Comparison of ENCODE assay signal across 9 mouse cellular contexts in genomic region chr10:111834925-111835823, GRCm38 (mm10).
DNase-seq lines count a peak whose midpoint lies in the region; ATAC-seq lines count a peak whose summit lies in the region.
"Had no signal": no experiment of that assay in that cellular context is flagged by ENCODE, and none has a peak within 500 bp of the region (broad histone marks: within the 10 kb centered on the region; RNA-seq: fewer than 3 reads in every experiment).

No protein-coding gene starts in this region.

- ATAC-seq in midbrain, embryonic 13.5 days: no peak
- peak; percentile 75 for ATAC-seq in liver, embryonic 12.5 days

- H3K27ac ChIP-seq in midbrain, embryonic 10.5 days (replicated peaks): no peak overlapping the region
- no peak overlapping the region for H3K27ac ChIP-seq in midbrain, embryonic 13.5 days
- H3K27ac ChIP-seq in liver, embryonic 12.5 days: peak overlapping the region; percentile 49; the same call in 1 of the 2 replicates
- H3K27ac ChIP-seq: kidney, postnatal 0 days; neural tube, embryonic 13.5 days had no signal

- H3K4me2 ChIP-seq in midbrain, embryonic 13.5 days (replicated peaks): no peak overlapping the region
- peak overlapping the region; percentile 29 for H3K4me2 ChIP-seq in liver, embryonic 12.5 days
- H3K4me2 ChIP-seq: neural tube, embryonic 13.5 days had no signal

- peak; percentile 26 for DNase-seq in midbrain, embryonic 10.5 days (ENCODE audit: low spot score)
- peak; percentile 65 for DNase-seq in gastrocnemius, postnatal 25 days
- DNase-seq in yolk sac, embryonic 10.5 days (ENCODE audit: low spot score): peak; percentile 52
- no peak for DNase-seq in ovary, postnatal 14 days (ENCODE audit: low spot score)
- no peak for DNase-seq in left cerebral cortex, adult 11 months (ENCODE audit: low spot score)

- H3K9ac ChIP-seq in midbrain, embryonic 13.5 days (replicated peaks): no peak overlapping the region
- no peak overlapping the region for H3K9ac ChIP-seq in liver, embryonic 12.5 days
- H3K9ac ChIP-seq: neural tube, embryonic 13.5 days had no signal

- no peaks in the 10 kb centered on the region for H3K36me3 ChIP-seq in midbrain, embryonic 10.5 days
- H3K36me3 ChIP-seq in midbrain, embryonic 13.5 days: no peaks in the 10 kb centered on the region
- H3K36me3 ChIP-seq in liver, embryonic 12.5 days: no peaks in the 10 kb centered on the region
- H3K36me3 ChIP-seq: neural tube, embryonic 13.5 days had no signal

- H3K27me3 ChIP-seq in midbrain, embryonic 10.5 days (ENCODE audit: low read depth, poor library complexity, severe bottlenecking): peaks cover 9% of the 10 kb centered on the region
- H3K27me3 ChIP-seq in midbrain, embryonic 13.5 days: no peaks in the 10 kb centered on the region; the same call in 1 of the 2 replicates
- no peaks in the 10 kb centered on the region; the same call in 1 of the 2 replicates for H3K27me3 ChIP-seq in liver, embryonic 12.5 days (replicated peaks)
- H3K27me3 ChIP-seq: neural tube, embryonic 13.5 days had no signal

- WGBS in midbrain, embryonic 10.5 days: 34% methylated on average over 11 of the region's 11 CpGs
- 44% methylated on average over 11 of the region's 11 CpGs for WGBS in midbrain, embryonic 13.5 days
- 23% methylated on average over 11 of the region's 11 CpGs for WGBS in liver, embryonic 12.5 days (ENCODE audit: insufficient replicate concordance)

- no peaks in the 10 kb centered on the region for H3K9me3 ChIP-seq in midbrain, embryonic 10.5 days (replicated peaks)
- no peaks in the 10 kb centered on the region for H3K9me3 ChIP-seq in midbrain, embryonic 13.5 days
- H3K9me3 ChIP-seq in liver, embryonic 12.5 days (replicated peaks): no peaks in the 10 kb centered on the region
- H3K9me3 ChIP-seq: neural tube, embryonic 13.5 days had no signal

- H3K4me3 ChIP-seq in midbrain, embryonic 10.5 days: no peak overlapping the region
- H3K4me3 ChIP-seq in midbrain, embryonic 13.5 days (replicated peaks): no peak overlapping the region
- H3K4me3 ChIP-seq in liver, embryonic 12.5 days: no peak overlapping the region
- H3K4me3 ChIP-seq: neural tube, embryonic 13.5 days had no signal

- H3K4me1 ChIP-seq in midbrain, embryonic 10.5 days: peaks cover 33% of the 10 kb centered on the region
- peaks cover 18% of the 10 kb centered on the region for H3K4me1 ChIP-seq in midbrain, embryonic 13.5 days (replicated peaks)
- H3K4me1 ChIP-seq in liver, embryonic 12.5 days: peaks cover 28% of the 10 kb centered on the region

Comparison
In these comparisons a context has a peak if more than half of its experiments do, and no peak if none do; other contexts are left out.
1. DNase-seq: peak in midbrain, embryonic 10.5 days (single experiment), gastrocnemius, postnatal 25 days (single experiment) and yolk sac, embryonic 10.5 days (single experiment); none in ovary, postnatal 14 days (single experiment) and left cerebral cortex, adult 11 months (single experiment).